Mouse (Mus musculus) midbrain, embryonic 10.5 days (tissue): Measurements from ENCODE around the gene Tmem163. TPM values are rescaled to one million over a fixed set of nuclear protein-coding genes. Genes with fewer than 3 reads are reported as not detected.
A peak's percentile ranks its signal among the peaks of the same experiment; 100 is the strongest.

Experiments used
- DNase-seq: peaks from one replicate; pipeline ENCODE4 v3.0.0-alpha.2; 2017; ENCODE audit warnings: low spot score
- H3K27ac ChIP-seq: fragments of 300-500 bp; sonication (generic); replicated peaks from 2 replicates; pipeline ENCODE4 v1.5.1; 2016; ENCODE audit warnings: mild to moderate bottlenecking
- H3K27me3 ChIP-seq: fragments of 300-500 bp; sonication (generic); 2 replicates; pipeline ENCODE4 v1.6.1; 2016; ENCODE audit warnings: low read depth, mild to moderate bottlenecking; ENCODE audit not compliant: poor library complexity, severe bottlenecking
- H3K36me3 ChIP-seq: fragments of 300-500 bp; sonication (generic); 2 replicates; pipeline ENCODE4 v1.6.1; 2016; ENCODE audit warnings: mild to moderate bottlenecking, moderate library complexity
- H3K4me1 ChIP-seq: fragments of 300-500 bp; sonication (generic); 2 replicates; pipeline ENCODE4 v1.6.1; 2016
- H3K4me3 ChIP-seq: fragments of 300-500 bp; sonication (generic); 2 replicates; pipeline ENCODE4 v1.5.1; 2016; ENCODE audit warnings: mild to moderate bottlenecking, moderate library complexity
- H3K9me3 ChIP-seq: fragments of 300-500 bp; sonication (generic); replicated peaks from 2 replicates; pipeline ENCODE4 v1.6.1; 2016; ENCODE audit warnings: mild to moderate bottlenecking
- WGBS: fragments of 180-500 bp; shearing (Covaris S2); methylation state at CpG from one replicate; pipeline ENCODE4 v1.1.7; 2016; 5-methylcytosine and 5-hydroxymethylcytosine counted together
- polyA plus RNA-seq: library from polyadenylated mRNA; unstranded; fragments of >200 nt; fragmentation: Nextera tagmentation; extraction: Ambion mirVana; gene quantifications from 2 replicates; pipeline ENCODE4 v1.2.1, GENCODE M21; 2016

Gene Tmem163
- polyA plus RNA-seq, 1 experiment from 2014 or later = 11.0 TPM

- H3K9me3 ChIP-seq = no peaks in the 10 kb centered on the region
- 97% methylated on average over 5 of the region's 5 CpGs for WGBS
- no peak overlapping the region for H3K4me3 ChIP-seq
- H3K27ac ChIP-seq = no peak overlapping the region
- H3K4me1 ChIP-seq = no peaks in the 10 kb centered on the region
- no peak for DNase-seq
- H3K36me3 ChIP-seq = peaks cover 8% of the 10 kb centered on the region; the same call in 1 of the 2 replicates
- no peaks in the 10 kb centered on the region for H3K27me3 ChIP-seq
Measured at GRCm38 (mm10) chr1:127467238-127467637, 212.1 kb downstream of the Tmem163 start.

GRCm38 (mm10) chr1:127465292-127465691 is 214.1 kb downstream of the Tmem163 start:
- Histone ChIP-seq H3K27ac (peak overlapping the region; percentile 49; the same call in 1 of the 2 replicates), H3K4me1 (no peaks in the 10 kb centered on the region), H3K9me3 (no peaks in the 10 kb centered on the region), H3K4me3 (no peak overlapping the region), H3K36me3 (peaks cover 7% of the 10 kb centered on the region; the same call in 1 of the 2 replicates), H3K27me3 (no peaks in the 10 kb centered on the region)
- WGBS = 77% methylated on average over 6 of the region's 6 CpGs
- no peak for DNase-seq

GRCm38 (mm10) chr1:127464041-127464440 is 215.3 kb downstream of the Tmem163 start:
- Histone ChIP-seq H3K4me1 (no peaks in the 10 kb centered on the region), H3K4me3 (no peak overlapping the region), H3K27me3 (no peaks in the 10 kb centered on the region), H3K36me3 (peaks cover 11% of the 10 kb centered on the region; the same call in 1 of the 2 replicates), H3K9me3 (no peaks in the 10 kb centered on the region), H3K27ac (no peak overlapping the region)
- 91% methylated on average over 6 of the region's 6 CpGs for WGBS
- no peak for DNase-seq

GRCm38 (mm10) chr1:127461017-127461416 is 218.3 kb downstream of the Tmem163 start:
- Histone ChIP-seq H3K27ac (no peak overlapping the region), H3K27me3 (no peaks in the 10 kb centered on the region), H3K9me3 (no peaks in the 10 kb centered on the region), H3K36me3 (peaks cover 11% of the 10 kb centered on the region; the same call in 1 of the 2 replicates), H3K4me3 (no peak overlapping the region), H3K4me1 (peaks cover 10% of the 10 kb centered on the region)
- 87% methylated on average over 9 of the region's 9 CpGs for WGBS
- DNase-seq = no peak

- Histone ChIP-seq H3K36me3 (peaks cover 11% of the 10 kb centered on the region; the same call in 1 of the 2 replicates), H3K4me3 (no peak overlapping the region), H3K4me1 (peaks cover 10% of the 10 kb centered on the region), H3K27ac (no peak overlapping the region), H3K27me3 (no peaks in the 10 kb centered on the region), H3K9me3 (no peaks in the 10 kb centered on the region)
- 80% methylated on average over 7 of the region's 7 CpGs for WGBS
- DNase-seq = no peak
Measured at GRCm38 (mm10) chr1:127459576-127459975, 219.8 kb downstream of the Tmem163 start.

- Histone ChIP-seq H3K4me3 (no peak overlapping the region), H3K27ac (peak overlapping the region; percentile 62), H3K27me3 (no peaks in the 10 kb centered on the region), H3K4me1 (peaks cover 10% of the 10 kb centered on the region), H3K36me3 (peaks cover 11% of the 10 kb centered on the region; the same call in 1 of the 2 replicates), H3K9me3 (no peaks in the 10 kb centered on the region)
- WGBS = 20% methylated on average over 6 of the region's 6 CpGs
- DNase-seq = peak; percentile 71
Measured at GRCm38 (mm10) chr1:127459015-127459451, 220.3 kb downstream of the Tmem163 start.

- H3K27ac ChIP-seq = no peak overlapping the region
- DNase-seq = no peak
- no peaks in the 10 kb centered on the region for H3K27me3 ChIP-seq
- peaks cover 23% of the 10 kb centered on the region for H3K36me3 ChIP-seq
- no peaks in the 10 kb centered on the region; the same call in 1 of the 2 replicates for H3K9me3 ChIP-seq
- WGBS = 93% methylated on average over 6 of the region's 6 CpGs
- no peak overlapping the region for H3K4me3 ChIP-seq
- peaks cover 4% of the 10 kb centered on the region for H3K4me1 ChIP-seq
Measured at GRCm38 (mm10) chr1:127453397-127453796, 226.0 kb downstream of the Tmem163 start.

- H3K4me3 ChIP-seq = no peak overlapping the region
- H3K4me1 ChIP-seq = peaks cover 50% of the 10 kb centered on the region
- no peaks in the 10 kb centered on the region; the same call in 1 of the 2 replicates for H3K9me3 ChIP-seq
- 55% methylated on average over 5 of the region's 5 CpGs for WGBS
- no peak for DNase-seq
- H3K27me3 ChIP-seq = no peaks in the 10 kb centered on the region
- H3K36me3 ChIP-seq = peaks cover 27% of the 10 kb centered on the region
- peak overlapping the region; percentile 76; the same call in 1 of the 2 replicates for H3K27ac ChIP-seq
Measured at GRCm38 (mm10) chr1:127444836-127445485, 234.4 kb downstream of the Tmem163 start.

GRCm38 (mm10) chr1:127442880-127443877 is 236.2 kb downstream of the Tmem163 start:
- DNase-seq = peak; percentile 60
- peak overlapping the region; percentile 76 for H3K27ac ChIP-seq
- H3K27me3 ChIP-seq = no peaks in the 10 kb centered on the region
- H3K9me3 ChIP-seq = no peaks in the 10 kb centered on the region; the same call in 1 of the 2 replicates
- peaks cover 58% of the 10 kb centered on the region for H3K4me1 ChIP-seq
- 27% methylated on average over 14 of the region's 14 CpGs for WGBS
- H3K4me3 ChIP-seq = no peak overlapping the region
- peaks cover 18% of the 10 kb centered on the region for H3K36me3 ChIP-seq

- peak overlapping the region; percentile 76; the same call in 1 of the 2 replicates for H3K27ac ChIP-seq
- no peaks in the 10 kb centered on the region for H3K27me3 ChIP-seq
- WGBS = 58% methylated on average over 3 of the region's 3 CpGs
- H3K4me1 ChIP-seq = peaks cover 58% of the 10 kb centered on the region
- 0 out of 2 replicates have a peak, but pooled peaks cover 6% of the 10 kb centered on the region for H3K36me3 ChIP-seq
- H3K9me3 ChIP-seq = no peaks in the 10 kb centered on the region
- no peak overlapping the region for H3K4me3 ChIP-seq
- DNase-seq = no peak
Measured at GRCm38 (mm10) chr1:127441736-127442135, 237.6 kb downstream of the Tmem163 start.

- WGBS = 86% methylated on average over 1 of the region's 1 CpGs
- Histone ChIP-seq H3K4me3 (no peak overlapping the region), H3K27me3 (no peaks in the 10 kb centered on the region), H3K27ac (0 out of 2 replicates have a peak overlapping the region, but pooled peaks have one; percentile 28), H3K9me3 (no peaks in the 10 kb centered on the region), H3K4me1 (peaks cover 58% of the 10 kb centered on the region), H3K36me3 (no peaks in the 10 kb centered on the region)
- no peak for DNase-seq
Measured at GRCm38 (mm10) chr1:127441007-127441406, 238.3 kb downstream of the Tmem163 start.

- Histone ChIP-seq H3K27ac (no peak overlapping the region), H3K4me3 (no peak overlapping the region), H3K9me3 (no peaks in the 10 kb centered on the region), H3K27me3 (no peaks in the 10 kb centered on the region), H3K4me1 (peaks cover 51% of the 10 kb centered on the region), H3K36me3 (no peaks in the 10 kb centered on the region)
- no peak for DNase-seq
- WGBS = 84% methylated on average over 9 of the region's 9 CpGs
Measured at GRCm38 (mm10) chr1:127439452-127439891, 239.9 kb downstream of the Tmem163 start.
